Mouse (Mus musculus) cerebral cortex, adult 2 months (tissue): Measurements from ENCODE around the gene Olfr1441.

Source experiments
- WGBS: fragments of 180-500 bp; shearing (Covaris S2); methylation state at CpG from one replicate; pipeline ENCODE4 v1.1.7; 2018; 5-methylcytosine and 5-hydroxymethylcytosine counted together

Gene Olfr1441

DNA sequence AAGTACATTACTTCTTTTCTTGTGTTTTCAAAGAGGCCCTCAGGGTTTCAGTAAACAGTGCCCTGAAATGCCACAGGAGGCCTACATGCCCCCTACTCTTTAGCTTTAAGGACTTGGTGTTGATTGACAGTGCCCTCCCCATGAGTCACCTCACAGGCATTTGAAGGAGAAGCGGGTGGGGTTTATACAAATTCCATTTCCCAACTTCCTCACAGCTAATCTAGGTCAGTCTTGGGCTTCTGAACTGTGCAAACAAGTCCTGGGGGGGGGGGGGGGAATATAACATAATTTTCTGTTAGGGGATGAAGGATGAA, 46.4 kb downstream of the Olfr1441 start:
- 54% methylated on average over 1 of the region's 1 CpGs for WGBS

DNA sequence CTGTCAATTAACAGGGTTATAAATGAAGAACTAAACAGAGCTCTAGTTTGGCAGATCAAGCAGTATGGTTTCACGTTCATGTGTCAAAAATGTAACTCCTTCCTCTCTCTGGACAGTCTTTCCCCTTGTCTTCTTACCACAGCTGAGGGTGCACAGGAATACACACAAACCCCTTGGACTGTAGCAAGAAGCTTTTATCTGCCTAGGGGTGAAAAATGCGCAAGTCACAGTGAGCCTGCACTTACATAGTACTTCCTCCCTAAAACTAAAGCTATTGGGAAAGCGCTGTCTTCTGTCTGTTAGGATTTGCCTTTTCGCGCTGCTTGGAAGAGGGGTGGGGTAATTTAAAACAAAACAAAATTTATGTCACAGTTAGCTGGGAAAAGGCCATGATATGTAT, 46.9 kb downstream of the Olfr1441 start:
- WGBS = 73% methylated on average over 5 of the region's 5 CpGs

DNA sequence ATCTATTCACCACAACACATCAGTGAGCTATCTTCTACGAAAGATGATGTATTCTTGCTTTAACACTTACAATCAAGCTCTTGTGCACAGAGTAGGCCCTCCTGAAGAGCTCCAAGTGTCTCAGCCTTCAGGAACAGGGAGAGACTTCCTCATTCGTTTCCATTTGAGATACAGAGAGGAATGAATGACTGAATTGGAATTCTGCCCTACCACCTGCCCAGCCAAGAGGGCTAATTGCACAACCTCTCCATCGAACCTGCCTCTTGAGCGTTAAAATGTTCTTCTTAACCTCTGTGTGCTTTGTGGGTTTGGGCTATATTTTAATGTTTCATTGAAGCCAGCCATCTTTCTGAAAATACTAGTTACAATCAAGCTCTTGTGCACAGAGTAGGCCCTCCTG, 47.4 kb downstream of the Olfr1441 start:
- 56% methylated on average over 4 of the region's 4 CpGs for WGBS

DNA sequence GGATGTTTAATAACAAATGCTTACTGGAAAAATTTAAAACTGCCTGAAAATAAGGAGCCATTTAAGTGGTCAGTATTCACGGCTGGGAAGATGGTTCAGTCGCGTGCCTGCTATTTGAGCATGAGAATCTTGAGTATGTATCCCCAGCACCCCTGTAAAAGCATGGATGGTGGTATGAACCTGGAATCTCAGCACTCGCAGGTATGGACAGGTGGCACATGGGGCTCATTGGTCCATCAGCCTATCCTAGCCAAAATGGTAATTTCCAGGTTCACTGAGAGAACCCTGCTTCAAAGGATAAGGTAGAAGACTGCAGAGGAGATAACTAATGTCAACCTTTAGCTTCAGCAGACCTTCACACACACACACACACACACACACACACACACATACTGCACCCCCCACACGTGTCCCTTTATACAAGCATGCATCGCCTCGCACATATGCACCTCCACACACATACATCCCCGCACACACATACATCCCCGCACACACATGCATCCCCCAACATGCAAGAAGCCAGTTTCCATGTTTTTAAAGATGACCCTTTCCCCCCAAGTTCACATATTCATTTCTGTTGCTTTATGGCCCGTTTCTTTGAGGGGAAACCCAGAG, 48.4 kb downstream of the Olfr1441 start:
- 84% methylated on average over 10 of the region's 10 CpGs for WGBS

DNA sequence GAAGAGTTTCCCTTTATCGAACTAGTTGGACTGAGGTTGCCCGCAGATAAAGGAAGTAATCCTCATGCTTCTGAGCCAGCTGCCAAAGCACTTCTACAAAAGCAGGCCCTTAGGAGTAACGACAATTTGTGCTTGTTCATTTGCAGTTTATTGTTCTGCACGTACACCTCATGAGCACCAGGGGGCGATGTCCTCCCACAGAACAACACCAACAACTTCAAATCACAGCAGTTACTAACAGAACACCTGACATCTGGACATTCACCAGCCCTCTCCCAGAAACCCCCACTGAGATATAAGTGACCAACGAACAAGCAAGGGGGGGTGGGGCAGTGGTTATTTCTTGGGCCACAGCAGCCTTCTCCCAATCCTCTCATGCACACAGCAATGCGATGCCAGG, 49.0 kb downstream of the Olfr1441 start:
- 14% methylated on average over 7 of the region's 7 CpGs for WGBS

DNA sequence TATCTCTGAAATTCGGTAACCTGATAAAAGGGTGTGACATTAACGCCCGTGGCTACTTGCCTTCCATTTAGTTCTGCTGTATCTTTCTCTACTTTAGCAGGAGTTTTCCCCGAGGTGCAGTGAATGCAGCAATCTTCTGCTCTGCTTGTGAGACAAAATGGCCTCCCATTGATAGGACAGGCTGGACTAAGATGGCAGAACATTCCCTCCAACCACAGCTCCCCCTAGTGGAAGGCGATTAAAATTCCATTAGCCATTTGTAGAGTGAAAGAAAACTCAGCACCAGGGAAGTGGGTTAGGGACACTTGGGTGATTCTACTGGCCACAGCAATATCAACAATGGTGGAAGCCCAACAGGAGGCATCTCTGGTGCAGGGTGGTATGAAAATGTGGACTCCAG, 50.2 kb downstream of the Olfr1441 start:
- WGBS = 83% methylated on average over 5 of the region's 5 CpGs

DNA sequence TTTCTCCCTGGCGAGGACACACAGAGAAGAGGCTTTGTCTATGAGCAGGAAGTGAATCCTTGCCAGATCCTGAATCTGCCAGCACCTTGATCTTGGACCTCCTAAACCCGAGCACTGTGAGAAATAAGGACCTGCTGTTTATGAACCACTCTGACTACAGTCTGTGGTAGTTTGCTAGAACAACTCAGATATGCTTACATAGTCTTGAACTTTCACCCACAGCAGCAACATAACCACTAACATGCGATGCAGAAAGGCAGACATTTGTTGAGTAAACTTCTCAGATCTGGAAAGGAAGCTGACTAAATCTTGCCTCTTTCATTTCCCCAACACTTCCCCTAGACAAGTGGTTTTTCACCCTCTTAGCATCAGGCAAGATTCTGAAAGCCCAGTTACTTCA, 54.6 kb downstream of the Olfr1441 start:
- WGBS = 42% methylated on average over 3 of the region's 3 CpGs

DNA sequence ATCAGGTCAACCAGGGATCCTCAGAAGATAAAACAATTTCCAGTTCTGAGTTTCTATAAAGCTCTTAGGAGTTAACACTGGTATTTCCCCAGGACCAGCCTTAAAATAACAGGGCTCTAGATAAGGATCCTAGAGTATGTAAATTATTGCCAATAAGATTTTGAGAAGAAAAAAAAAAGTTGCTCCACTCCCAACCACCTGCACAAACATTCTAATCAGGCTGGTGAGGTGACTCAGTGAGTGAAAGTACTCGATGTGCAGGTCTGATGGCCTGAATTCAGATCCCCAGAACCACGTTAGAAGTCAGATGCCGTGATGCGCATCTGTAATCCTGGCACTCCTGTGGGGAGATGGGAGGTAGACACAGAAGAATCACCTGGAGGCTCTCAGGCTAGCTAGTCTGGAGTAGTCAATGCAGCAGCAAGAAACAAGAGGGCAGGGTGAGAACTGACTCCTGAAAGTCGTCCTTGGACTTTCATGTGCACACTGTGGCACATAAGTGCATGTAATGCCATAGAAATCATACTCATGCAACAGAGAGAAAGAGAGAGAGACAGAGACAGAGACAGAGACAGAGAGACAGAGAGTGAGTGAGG, 55.2 kb downstream of the Olfr1441 start:
- WGBS = 70% methylated on average over 5 of the region's 5 CpGs
